Mouse (Mus musculus) left cerebral cortex, adult 18-20 months (tissue): ENCODE data around the gene Ribc2. TPM values are rescaled to one million over a fixed set of nuclear protein-coding genes. Genes with fewer than 3 reads are reported as not detected.

Source experiments
- DNase-seq, 2 experiments: peaks; one replicate each; pipeline ENCODE4 v3.0.0; 2021 to 2022; ENCODE audit warnings: low spot score in 2 of 2, mixed read lengths in 1 of 2
- long read RNA-seq, 2 experiments: library from polyadenylated mRNA; stranded (forward); transcript quantifications; one replicate each; pipeline ENCODE4 v2.0.0; 2021
- total RNA-seq, 2 experiments: library from RNA; stranded (reverse); gene quantifications; 2 replicates each; pipeline ENCODE4 v1.2.3; 2021

Ribc2 gene
- total RNA-seq = not detected
- long read RNA-seq, experiment 1, partial matches to known transcripts = 1 of 1 reads
- long read RNA-seq, experiment 1, other reads (novel, unspliced or antisense) = 0 of 1 reads
- long read RNA-seq, experiment 2 = 0 reads

- DNase-seq = peak; percentile 76 to 83
Measured at GRCm38 (mm10) chr15:85131275-85132192, at the start of gene Ribc2, which contains the start of gene Smc1b. Gene Ribc2 (plus strand): TSS chr15:85132078. Gene Smc1b (minus strand): TSS chr15:85131964.

GRCm38 (mm10) chr15:85085641-85086040, 46.2 kb upstream of the Ribc2 start:
- DNase-seq = no peak

DNA sequence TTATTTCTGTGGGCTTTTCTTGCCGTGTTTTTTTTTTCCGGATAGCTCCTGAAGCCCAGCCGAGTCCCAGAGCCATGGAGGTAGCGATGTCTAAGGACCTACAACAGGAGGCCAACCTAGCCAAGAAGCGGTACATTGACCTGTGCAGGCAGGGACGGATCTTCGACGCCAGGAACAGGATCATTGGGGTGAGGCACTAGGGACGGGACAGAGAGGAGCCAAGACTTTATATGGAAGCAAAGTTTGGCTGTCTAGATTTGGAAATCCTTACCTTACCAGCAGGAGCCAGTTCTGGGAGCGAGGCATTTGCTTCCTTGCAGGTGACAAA, 279 bp downstream of the Ribc2 start:
- DNase-seq = no peak

DNA sequence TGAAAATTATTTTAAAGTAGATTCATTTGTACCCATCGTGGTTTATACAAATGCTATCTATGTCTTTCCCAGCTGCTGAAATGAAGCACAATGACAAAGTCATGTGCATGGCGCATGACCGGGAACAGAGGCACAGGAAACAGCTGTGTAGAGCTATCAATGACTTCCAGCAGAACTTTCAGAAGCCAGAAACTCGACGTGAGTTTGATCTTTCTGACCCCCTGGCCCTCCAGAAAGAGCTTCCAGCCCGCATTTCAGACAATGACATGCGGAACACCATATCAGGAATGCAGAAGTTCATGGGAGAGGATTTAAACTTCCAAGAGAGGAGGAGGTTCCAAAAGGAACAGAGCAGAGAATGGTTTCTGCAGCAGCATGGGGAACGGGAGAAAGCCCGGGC, 3.3 kb downstream of the Ribc2 start:
- no peak for DNase-seq

DNA sequence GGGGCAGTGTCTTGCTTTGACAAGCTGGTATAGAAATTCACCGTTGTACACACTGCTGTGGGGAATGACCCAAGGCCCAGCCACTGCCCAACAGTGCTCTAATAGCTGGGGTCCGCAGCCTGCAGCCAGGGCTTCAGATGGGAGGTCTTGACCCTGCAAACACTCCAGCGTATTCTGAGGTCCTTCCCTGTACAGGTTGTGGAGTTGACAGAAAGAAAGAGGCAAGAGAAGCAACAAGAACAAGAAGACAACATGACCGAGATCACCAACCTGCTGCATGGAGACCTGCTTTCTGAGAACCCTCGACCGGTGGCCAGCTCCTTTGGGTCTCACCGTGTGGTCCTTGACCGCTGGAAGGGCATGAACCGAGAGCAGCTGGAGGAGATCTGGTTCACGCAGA, 9.4 kb downstream of the Ribc2 start:
- DNase-seq = no peak

DNA sequence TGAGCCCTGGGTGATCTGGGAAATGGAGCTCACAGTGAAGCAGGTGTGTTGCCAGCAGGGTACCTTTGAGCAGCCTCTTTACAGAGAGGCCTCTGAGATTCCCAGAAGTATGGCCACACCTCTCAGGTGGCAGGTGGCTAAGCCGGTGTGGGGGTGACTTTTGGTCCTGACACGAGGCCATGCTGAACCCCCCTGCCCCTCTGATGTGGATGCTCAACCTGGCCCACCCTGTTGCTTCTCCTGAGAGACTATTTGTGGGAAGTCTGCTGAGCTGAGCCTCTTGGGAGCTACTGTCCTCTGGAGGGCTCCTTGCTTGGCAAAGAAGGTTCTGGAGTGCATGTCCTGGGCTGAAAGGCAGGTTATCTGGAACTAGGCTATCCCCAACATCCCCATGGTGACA, 10.6 kb downstream of the Ribc2 start:
- no peak for DNase-seq

GRCm38 (mm10) chr15:85143161-85143560, 11.3 kb downstream of the Ribc2 start:
- DNase-seq = no peak

GRCm38 (mm10) chr15:85143747-85144146, 11.9 kb downstream of the Ribc2 start:
- no peak for DNase-seq

- no peak for DNase-seq
Measured at GRCm38 (mm10) chr15:85144249-85144648, 12.4 kb downstream of the Ribc2 start.

GRCm38 (mm10) chr15:85151433-85151918, 19.6 kb downstream of the Ribc2 start:
- peak; percentile 79 to 82 for DNase-seq

- DNase-seq = no peak
Measured at GRCm38 (mm10) chr15:85152577-85152976, 20.7 kb downstream of the Ribc2 start.

DNA sequence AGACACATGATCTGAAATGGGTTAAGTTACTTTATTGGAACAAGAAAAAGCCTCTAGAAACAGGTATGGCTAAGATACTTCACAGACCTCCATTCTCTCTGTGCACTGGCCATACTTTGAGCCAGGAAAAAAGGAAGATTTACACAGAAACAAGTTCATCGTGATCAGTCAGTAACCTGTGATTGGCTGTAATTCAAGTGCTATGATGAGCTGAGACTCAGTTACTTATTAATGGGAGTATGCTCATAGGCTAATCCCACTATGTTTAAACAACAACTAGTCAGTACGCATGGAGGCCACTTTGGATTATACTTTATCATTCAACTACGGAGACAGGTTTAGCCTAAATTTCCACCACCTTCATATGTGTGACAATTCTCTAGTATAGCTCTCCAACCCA, 22.2 kb downstream of the Ribc2 start:
- no peak for DNase-seq

DNA sequence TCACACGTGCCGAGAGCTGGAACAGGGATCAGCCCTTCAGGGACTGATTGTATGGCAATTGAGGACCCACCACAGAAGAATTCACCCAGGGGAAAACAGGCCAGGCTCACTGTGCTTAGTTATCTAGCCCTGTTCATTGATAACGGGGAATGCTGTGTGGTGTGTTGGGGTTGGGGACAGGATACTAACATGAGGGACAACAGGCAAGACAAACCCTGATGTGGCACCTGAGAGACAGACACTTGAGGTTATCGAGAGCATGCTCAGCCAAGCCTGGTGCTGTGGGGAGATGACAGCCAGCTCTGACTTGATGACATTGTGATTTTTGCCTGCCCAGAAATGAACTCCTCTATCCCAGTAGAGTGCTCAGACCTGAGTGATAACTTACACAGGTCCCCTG, 24.3 kb downstream of the Ribc2 start:
- DNase-seq = no peak

GRCm38 (mm10) chr15:85161416-85161815, 29.5 kb downstream of the Ribc2 start:
- DNase-seq = no peak

DNA sequence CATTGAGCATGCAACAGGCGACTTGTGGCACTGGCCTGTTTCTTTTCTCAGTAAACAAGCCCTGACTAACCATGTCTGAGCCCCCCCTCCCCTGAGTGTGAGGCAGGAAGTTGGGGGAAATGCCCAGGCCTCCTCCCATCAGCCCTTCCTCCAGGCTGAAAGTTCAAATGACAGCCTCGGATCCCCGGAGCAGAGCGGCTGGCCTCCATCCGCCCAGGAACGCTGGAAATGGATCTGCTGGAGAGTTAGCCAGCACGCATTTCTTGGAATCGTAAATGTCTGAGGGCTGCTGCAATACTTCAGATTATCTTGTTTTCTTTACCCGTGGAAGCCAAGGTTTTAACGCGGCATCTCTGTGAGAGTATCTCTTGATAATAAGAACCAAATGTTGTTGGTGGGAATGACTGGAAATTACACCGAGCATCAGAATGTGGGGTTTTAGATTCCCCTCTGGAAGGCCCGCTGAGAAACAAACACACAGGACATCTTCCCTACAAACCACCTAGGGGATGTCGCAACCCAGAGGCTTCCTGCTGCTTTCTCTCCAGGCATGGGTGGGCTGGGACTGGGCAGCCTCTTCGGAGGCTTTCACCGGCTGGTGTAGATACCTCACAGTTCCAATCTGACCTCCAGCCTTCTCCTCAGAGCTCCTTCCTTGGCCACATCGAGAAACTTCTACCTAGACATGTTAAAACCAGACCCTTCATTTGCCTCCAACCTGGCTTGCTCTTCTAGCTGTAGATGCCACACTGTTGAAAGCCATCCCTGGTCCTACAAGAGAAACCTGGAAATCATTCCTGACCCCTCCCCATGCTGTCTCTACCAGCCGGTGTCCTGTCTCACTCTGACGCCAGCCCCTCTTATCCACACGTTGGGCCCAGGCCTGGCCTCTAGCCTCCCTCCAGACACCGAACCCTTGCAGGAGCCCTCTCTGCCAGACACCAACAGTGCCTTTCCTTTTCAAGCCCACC, 31.1 kb downstream of the Ribc2 start:
- no peak for DNase-seq

DNA sequence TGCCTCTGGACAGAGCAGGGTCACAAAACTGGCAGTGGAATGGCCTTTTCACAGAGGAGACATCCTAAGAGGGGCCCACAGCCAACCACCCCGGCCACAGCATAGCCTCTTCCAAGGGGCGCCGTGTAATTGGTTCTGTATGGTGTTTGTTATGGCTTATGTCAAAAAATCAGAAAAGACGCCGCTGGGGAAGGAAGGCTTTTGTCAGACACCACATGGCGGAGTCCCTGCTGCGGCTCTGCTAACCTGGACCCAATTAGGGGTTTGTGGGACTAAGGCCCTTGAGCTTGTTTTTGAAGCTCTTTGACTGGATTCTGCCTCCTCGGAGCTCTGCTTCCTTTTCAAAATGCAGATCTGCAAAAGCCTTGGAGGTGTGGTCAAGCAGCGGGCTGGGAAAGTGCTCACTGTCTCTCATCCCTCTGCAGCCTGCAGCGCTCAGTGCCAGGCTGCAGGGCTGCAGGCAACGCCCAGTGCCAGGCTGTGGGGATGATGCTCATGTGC, 34.6 kb downstream of the Ribc2 start:
- no peak for DNase-seq

GRCm38 (mm10) chr15:85167086-85167679, 35.3 kb downstream of the Ribc2 start:
- DNase-seq = no peak

DNA sequence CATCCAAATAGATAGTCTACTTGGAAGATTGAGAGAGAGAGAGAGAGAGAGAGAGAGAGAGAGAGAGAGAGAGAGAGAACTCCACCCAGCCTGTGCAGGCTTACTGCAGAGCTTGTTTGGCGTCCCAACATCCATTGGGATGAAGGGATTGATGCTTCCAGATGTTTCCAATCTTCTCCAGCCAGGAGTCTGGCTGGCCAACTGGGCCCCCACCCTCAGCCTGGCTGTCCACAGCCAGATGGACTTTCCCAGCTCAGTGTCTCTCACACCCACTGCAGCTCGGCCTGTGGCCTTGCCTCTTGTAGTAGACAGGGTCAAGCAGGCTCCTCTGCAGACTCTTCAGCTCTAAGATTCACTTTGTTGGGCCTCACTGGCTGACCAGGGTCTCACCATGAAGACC, 40.2 kb downstream of the Ribc2 start:
- DNase-seq = no peak

GRCm38 (mm10) chr15:85173425-85173824, 41.5 kb downstream of the Ribc2 start:
- DNase-seq = no peak

DNA sequence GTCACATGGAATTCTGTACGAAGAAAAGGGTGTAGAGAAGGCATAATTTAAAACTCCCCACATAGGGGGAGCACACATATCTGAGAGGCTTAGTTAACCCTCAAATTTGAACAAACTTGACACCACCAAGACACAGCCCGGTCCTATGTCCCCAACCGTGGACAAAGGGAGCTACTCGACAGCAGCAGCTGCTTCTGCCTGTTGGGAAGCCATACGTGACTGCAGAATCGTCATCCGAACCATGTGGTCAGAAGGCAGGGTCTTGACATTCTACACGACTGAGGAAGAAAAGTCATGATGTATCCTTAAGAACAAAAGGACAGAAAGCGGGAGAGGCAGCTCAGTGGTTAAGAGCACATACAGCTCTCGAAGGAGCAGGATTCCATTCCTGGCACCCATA, 42.2 kb downstream of the Ribc2 start:
- no peak for DNase-seq

- DNase-seq = peak; percentile 42 to 71
Measured at GRCm38 (mm10) chr15:85177576-85177975, 45.7 kb downstream of the Ribc2 start.
